Mouse (Mus musculus): ENCODE results near the gene Trmt2b.

DNA sequence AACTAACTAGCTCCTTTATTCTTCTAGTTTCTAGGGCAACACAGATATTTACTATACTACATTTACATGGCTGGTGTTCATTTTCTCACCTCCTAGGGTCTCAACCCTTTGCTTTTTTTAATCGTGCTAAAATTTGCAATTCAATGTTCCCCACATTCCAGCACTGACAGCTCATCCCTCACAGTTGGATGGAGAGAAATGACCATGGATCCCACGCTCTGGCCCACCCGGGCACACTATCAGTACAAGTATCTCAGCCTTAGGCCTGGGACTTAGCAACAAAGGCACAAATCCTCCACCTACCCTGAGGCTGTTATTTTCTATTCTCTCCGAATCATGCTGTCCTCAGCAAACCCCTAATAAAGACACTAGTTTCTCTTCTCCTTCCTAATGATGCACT lies 9.0 kb upstream of the Trmt2b start:
- no peak for TF ChIP-seq CTCF (IDR thresholded peaks at IDR 0.05; ENCODE audit: low read depth)
- no peak for TF ChIP-seq EP300 (IDR thresholded peaks at IDR 0.05; ENCODE audit: low read depth)
